Mouse (Mus musculus): ENCODE measurements around the gene Fyn. TPM values are rescaled to one million over a fixed set of nuclear protein-coding genes. Genes with fewer than 3 reads are reported as not detected.

Gene Fyn
- polyA plus RNA-seq, 1 experiment from 2014 or later = 61.4 TPM

- Histone ChIP-seq H3K4me3 (no peak overlapping the region), H3K9ac (no peak overlapping the region), H3K36me3 (ENCODE audit: poor library complexity, severe bottlenecking) (no peaks in the 10 kb centered on the region), H3K9me3 (replicated peaks) (no peaks in the 10 kb centered on the region), H3K4me2 (no peak overlapping the region), H3K27me3 (no peaks in the 10 kb centered on the region), H3K4me1 (peaks cover 57% of the 10 kb centered on the region), H3K27ac (0 out of 2 replicates have a peak overlapping the region, but pooled peaks have one; percentile 14)
- WGBS = 70% methylated on average over 5 of the region's 5 CpGs
- no peak for ATAC-seq
Measured at GRCm38 (mm10) chr10:39417611-39418010, 49.0 kb downstream of the Fyn start.

- Histone ChIP-seq H3K9ac (no peak overlapping the region), H3K4me3 (no peak overlapping the region), H3K4me1 (peaks cover 53% of the 10 kb centered on the region), H3K9me3 (replicated peaks) (no peaks in the 10 kb centered on the region), H3K27ac (no peak overlapping the region), H3K27me3 (no peaks in the 10 kb centered on the region), H3K36me3 (ENCODE audit: poor library complexity, severe bottlenecking) (no peaks in the 10 kb centered on the region), H3K4me2 (no peak overlapping the region)
- ATAC-seq = no peak
- WGBS = 88% methylated on average over 7 of the region's 7 CpGs
Measured at GRCm38 (mm10) chr10:39418395-39418794, 49.7 kb downstream of the Fyn start.

GRCm38 (mm10) chr10:39420842-39421617 is 52.4 kb downstream of the Fyn start:
- no peak overlapping the region for H3K9ac ChIP-seq
- H3K27me3 ChIP-seq = no peaks in the 10 kb centered on the region
- peaks cover 45% of the 10 kb centered on the region for H3K4me1 ChIP-seq
- no peaks in the 10 kb centered on the region for H3K9me3 ChIP-seq (replicated peaks)
- peaks cover 15% of the 10 kb centered on the region for H3K36me3 ChIP-seq (ENCODE audit: poor library complexity, severe bottlenecking)
- 0 out of 2 replicates have a peak, but pooled peaks have one; percentile 34 for ATAC-seq
- WGBS = 69% methylated on average over 9 of the region's 9 CpGs
- H3K27ac ChIP-seq = no peak overlapping the region
- no peak overlapping the region for H3K4me2 ChIP-seq
- no peak overlapping the region for H3K4me3 ChIP-seq

GRCm38 (mm10) chr10:39421772-39422171 is 53.1 kb downstream of the Fyn start:
- WGBS = 79% methylated on average over 9 of the region's 9 CpGs
- Histone ChIP-seq H3K4me3 (no peak overlapping the region), H3K4me2 (no peak overlapping the region), H3K9ac (no peak overlapping the region), H3K27ac (no peak overlapping the region), H3K4me1 (peaks cover 45% of the 10 kb centered on the region), H3K27me3 (no peaks in the 10 kb centered on the region), H3K36me3 (ENCODE audit: poor library complexity, severe bottlenecking) (peaks cover 15% of the 10 kb centered on the region), H3K9me3 (replicated peaks) (no peaks in the 10 kb centered on the region)
- ATAC-seq = 0 out of 2 replicates have a peak, but pooled peaks have one; percentile 23

- WGBS = 83% methylated on average over 3 of the region's 3 CpGs
- H3K9me3 ChIP-seq (replicated peaks) = no peaks in the 10 kb centered on the region
- ATAC-seq = no peak
- H3K4me3 ChIP-seq = no peak overlapping the region
- no peaks in the 10 kb centered on the region for H3K27me3 ChIP-seq
- H3K9ac ChIP-seq = no peak overlapping the region
- H3K4me2 ChIP-seq = no peak overlapping the region
- H3K27ac ChIP-seq = no peak overlapping the region
- peaks cover 15% of the 10 kb centered on the region for H3K36me3 ChIP-seq (ENCODE audit: poor library complexity, severe bottlenecking)
- peaks cover 47% of the 10 kb centered on the region for H3K4me1 ChIP-seq
Measured at GRCm38 (mm10) chr10:39424643-39425042, 56.0 kb downstream of the Fyn start.

- Histone ChIP-seq H3K4me2 (no peak overlapping the region), H3K27ac (0 out of 2 replicates have a peak overlapping the region, but pooled peaks have one; percentile 10), H3K4me1 (peaks cover 52% of the 10 kb centered on the region), H3K9ac (no peak overlapping the region), H3K36me3 (ENCODE audit: poor library complexity, severe bottlenecking) (peaks cover 15% of the 10 kb centered on the region), H3K4me3 (no peak overlapping the region), H3K9me3 (replicated peaks) (no peaks in the 10 kb centered on the region), H3K27me3 (no peaks in the 10 kb centered on the region)
- no peak for ATAC-seq
- WGBS = 87% methylated on average over 3 of the region's 3 CpGs
Measured at GRCm38 (mm10) chr10:39426033-39426432, 57.4 kb downstream of the Fyn start.

- Histone ChIP-seq H3K9me3 (replicated peaks) (no peaks in the 10 kb centered on the region), H3K4me3 (no peak overlapping the region), H3K9ac (no peak overlapping the region), H3K36me3 (ENCODE audit: poor library complexity, severe bottlenecking) (peaks cover 15% of the 10 kb centered on the region), H3K27me3 (no peaks in the 10 kb centered on the region), H3K4me2 (no peak overlapping the region), H3K27ac (peak overlapping the region; percentile 63), H3K4me1 (peaks cover 49% of the 10 kb centered on the region)
- 54% methylated on average over 5 of the region's 5 CpGs for WGBS
- ATAC-seq = peak; percentile 88
Measured at GRCm38 (mm10) chr10:39426833-39427490, 58.3 kb downstream of the Fyn start.

GRCm38 (mm10) chr10:39429661-39430060 is 61.0 kb downstream of the Fyn start:
- Histone ChIP-seq H3K36me3 (ENCODE audit: poor library complexity, severe bottlenecking) (peaks cover 11% of the 10 kb centered on the region), H3K4me2 (no peak overlapping the region), H3K27me3 (no peaks in the 10 kb centered on the region), H3K4me3 (no peak overlapping the region), H3K27ac (no peak overlapping the region), H3K4me1 (peaks cover 53% of the 10 kb centered on the region), H3K9ac (no peak overlapping the region), H3K9me3 (replicated peaks) (no peaks in the 10 kb centered on the region)
- ATAC-seq = no peak
- 94% methylated on average over 4 of the region's 4 CpGs for WGBS

- H3K4me1 ChIP-seq = peaks cover 59% of the 10 kb centered on the region
- H3K27ac ChIP-seq = no peak overlapping the region
Measured at GRCm38 (mm10) chr10:39430074-39430764, 61.6 kb downstream of the Fyn start.

GRCm38 (mm10) chr10:39431265-39431664 is 62.6 kb downstream of the Fyn start:
- Histone ChIP-seq H3K4me1 (peaks cover 57% of the 10 kb centered on the region), H3K4me3 (no peak overlapping the region), H3K27ac (no peak overlapping the region; the same call in 1 of the 2 replicates), H3K9me3 (replicated peaks) (no peaks in the 10 kb centered on the region), H3K9ac (no peak overlapping the region), H3K36me3 (ENCODE audit: poor library complexity, severe bottlenecking) (no peaks in the 10 kb centered on the region), H3K4me2 (no peak overlapping the region), H3K27me3 (no peaks in the 10 kb centered on the region)
- 96% methylated on average over 2 of the region's 2 CpGs for WGBS
- ATAC-seq = no peak

More at GRCm38 (mm10) chr10:39430074-39430764, 61.6 kb downstream of the Fyn start:
- H3K4me3 ChIP-seq = no peak overlapping the region
- 61% methylated on average over 14 of the region's 14 CpGs for WGBS
- no peak overlapping the region for H3K4me2 ChIP-seq
- H3K36me3 ChIP-seq (ENCODE audit: poor library complexity, severe bottlenecking) = peaks cover 6% of the 10 kb centered on the region; the same call in 1 of the 2 replicates
- no peaks in the 10 kb centered on the region for H3K9me3 ChIP-seq (replicated peaks)
- H3K9ac ChIP-seq = no peak overlapping the region
- no peak for ATAC-seq
- no peaks in the 10 kb centered on the region for H3K27me3 ChIP-seq

GRCm38 (mm10) chr10:39432648-39433568 is 64.3 kb downstream of the Fyn start:
- H3K4me1 ChIP-seq = peaks cover 46% of the 10 kb centered on the region
- H3K9me3 ChIP-seq (replicated peaks) = no peaks in the 10 kb centered on the region
- no peaks in the 10 kb centered on the region for H3K36me3 ChIP-seq (ENCODE audit: poor library complexity, severe bottlenecking)
- H3K9ac ChIP-seq = no peak overlapping the region
- H3K4me3 ChIP-seq = no peak overlapping the region
- no peak overlapping the region for H3K4me2 ChIP-seq
- 83% methylated on average over 14 of the region's 14 CpGs for WGBS
- no peaks in the 10 kb centered on the region for H3K27me3 ChIP-seq
- ATAC-seq = no peak
- no peak overlapping the region for H3K27ac ChIP-seq

All from forebrain, embryonic 13.5 days (tissue).